Mouse (Mus musculus): Measurements from ENCODE around the gene Pzp.

The Pzp gene

GRCm38 (mm10) chr6:128526601-128527000 lies at the start of gene Pzp:
TSS of gene Pzp (minus strand) at chr6:128526720.
- DNase-seq (ENCODE audit: low read depth, low spot score), result no peak

- DNase-seq (ENCODE audit: low read depth, low spot score), result no peak
Observed at GRCm38 (mm10) chr6:128566589-128566988, 40.1 kb upstream of the Pzp start.

- DNase-seq (ENCODE audit: low read depth, low spot score), result no peak
Observed at GRCm38 (mm10) chr6:128554049-128554448, 27.5 kb upstream of the Pzp start.

- DNase-seq (ENCODE audit: low read depth, low spot score), result no peak
Observed at GRCm38 (mm10) chr6:128549463-128550452, 23.2 kb upstream of the Pzp start.

- no peak for DNase-seq (ENCODE audit: low read depth, low spot score)
Observed at GRCm38 (mm10) chr6:128548532-128548931, 22.0 kb upstream of the Pzp start.

GRCm38 (mm10) chr6:128545402-128545801 lies 18.9 kb upstream of the Pzp start:
- DNase-seq (ENCODE audit: low read depth, low spot score), result no peak

- DNase-seq (ENCODE audit: low read depth, low spot score), result peak; percentile 56
Observed at GRCm38 (mm10) chr6:128543226-128543625, 16.7 kb upstream of the Pzp start.

GRCm38 (mm10) chr6:128535250-128535649 lies 8.7 kb upstream of the Pzp start:
- no peak for DNase-seq (ENCODE audit: low read depth, low spot score)

- DNase-seq (ENCODE audit: low read depth, low spot score), result no peak
Observed at GRCm38 (mm10) chr6:128533296-128533695, 6.8 kb upstream of the Pzp start.

GRCm38 (mm10) chr6:128532701-128533100 lies 6.2 kb upstream of the Pzp start:
- no peak for DNase-seq (ENCODE audit: low read depth, low spot score)

- no peak for DNase-seq (ENCODE audit: low read depth, low spot score)
Observed at GRCm38 (mm10) chr6:128528491-128528890, 2.0 kb upstream of the Pzp start.

- no peak for DNase-seq (ENCODE audit: low read depth, low spot score)
Observed at GRCm38 (mm10) chr6:128527110-128527509, 590 bp upstream of the Pzp start.

GRCm38 (mm10) chr6:128525801-128526200 lies 719 bp downstream of the Pzp start:
- no peak for DNase-seq (ENCODE audit: low read depth, low spot score)

- no peak for DNase-seq (ENCODE audit: low read depth, low spot score)
Observed at GRCm38 (mm10) chr6:128523360-128523759, 3.2 kb downstream of the Pzp start.

- no peak for DNase-seq (ENCODE audit: low read depth, low spot score)
Observed at GRCm38 (mm10) chr6:128519159-128519558, 7.4 kb downstream of the Pzp start.

- DNase-seq (ENCODE audit: low read depth, low spot score), result peak; percentile 51
Observed at GRCm38 (mm10) chr6:128505676-128506236, 20.8 kb downstream of the Pzp start.

- no peak for DNase-seq (ENCODE audit: low read depth, low spot score)
Observed at GRCm38 (mm10) chr6:128504743-128505142, 21.8 kb downstream of the Pzp start.

GRCm38 (mm10) chr6:128495346-128495745 lies 31.2 kb downstream of the Pzp start:
- DNase-seq (ENCODE audit: low read depth, low spot score), result peak; percentile 19

GRCm38 (mm10) chr6:128494646-128495331 lies 31.7 kb downstream of the Pzp start:
- DNase-seq (ENCODE audit: low read depth, low spot score), result no peak

- DNase-seq (ENCODE audit: low read depth, low spot score), result peak; percentile 40
Observed at GRCm38 (mm10) chr6:128491916-128492315, 34.6 kb downstream of the Pzp start.

- DNase-seq (ENCODE audit: low read depth, low spot score), result no peak
Observed at GRCm38 (mm10) chr6:128490141-128490540, 36.4 kb downstream of the Pzp start.

- no peak for DNase-seq (ENCODE audit: low read depth, low spot score)
Observed at GRCm38 (mm10) chr6:128487736-128488135, 38.8 kb downstream of the Pzp start.
